Mouse (Mus musculus) intestine, embryonic 14.5 days (tissue): Measurements from ENCODE around the gene S100a6. TPM values are rescaled to one million over a fixed set of nuclear protein-coding genes. Genes with fewer than 3 reads are reported as not detected.
A peak's percentile ranks its signal among the peaks of the same experiment; 100 is the strongest.

Experiments
- ATAC-seq: fragments of 200-750 bp; cut with Nextera tagmentation; replicated peaks from 2 replicates; pipeline ENCODE4 v1.8.0; 2017; ENCODE audit warnings: low read depth, moderate number of reproducible peaks, moderate TSS enrichment, moderate library complexity; ENCODE audit not compliant: low FRiP score, low TSS enrichment
- DNase-seq: peaks from one replicate; pipeline ENCODE4 v3.0.0-alpha.2; 2018; ENCODE audit warnings: low spot score
- H3K27ac ChIP-seq: fragments of 300-500 bp; sonication (generic); 2 replicates; pipeline ENCODE4 v1.5.1; 2014; ENCODE audit warnings: low read depth, mild to moderate bottlenecking, control low read depth
- H3K27me3 ChIP-seq: fragments of 300-500 bp; sonication (generic); replicated peaks from 2 replicates; pipeline ENCODE4 v1.6.1; 2014; ENCODE audit warnings: low read length, control low read depth; ENCODE audit not compliant: control insufficient read depth, insufficient read depth
- H3K36me3 ChIP-seq: fragments of 300-500 bp; sonication (generic); 2 replicates; pipeline ENCODE4 v1.6.1; 2014; ENCODE audit warnings: low read length, control low read depth; ENCODE audit not compliant: control insufficient read depth, insufficient read depth
- H3K4me1 ChIP-seq: fragments of 300-500 bp; sonication (generic); replicated peaks from 2 replicates; pipeline ENCODE4 v1.6.1; 2014; ENCODE audit warnings: low read length, control low read depth, mixed read lengths; ENCODE audit not compliant: control insufficient read depth, insufficient read depth
- H3K4me2 ChIP-seq: fragments of 300-500 bp; sonication (generic); 2 replicates; pipeline ENCODE4 v1.6.1; 2014; ENCODE audit warnings: low read length
- H3K4me3 ChIP-seq: fragments of 300-500 bp; sonication (generic); 2 replicates; pipeline ENCODE4 v1.5.1; 2014; ENCODE audit warnings: low read depth, low read length, control low read depth, mixed read lengths
- H3K9ac ChIP-seq: fragments of 300-500 bp; sonication (generic); 2 replicates; pipeline ENCODE4 v1.6.1; 2014; ENCODE audit warnings: mild to moderate bottlenecking, low read length
- H3K9me3 ChIP-seq: fragments of 300-500 bp; sonication (generic); 2 replicates; pipeline ENCODE4 v1.6.1; 2016; ENCODE audit warnings: low read length, control low read depth; ENCODE audit not compliant: control insufficient read depth
- WGBS: fragments of 180-500 bp; shearing (Covaris S2); extraction: QIAGEN DNeasy Blood & Tissue Kit; methylation state at CpG from one replicate; pipeline ENCODE4 v1.1.7; 2014; 5-methylcytosine and 5-hydroxymethylcytosine counted together
- polyA plus RNA-seq: library from polyadenylated mRNA; unstranded; fragments of >200 nt; fragmentation: Nextera tagmentation; extraction: Ambion mirVana; gene quantifications from 2 replicates; pipeline ENCODE4 v1.2.1, GENCODE M21; 2014

Gene S100a6
- polyA plus RNA-seq, 1 experiment from 2014 or later = 401 TPM

DNA sequence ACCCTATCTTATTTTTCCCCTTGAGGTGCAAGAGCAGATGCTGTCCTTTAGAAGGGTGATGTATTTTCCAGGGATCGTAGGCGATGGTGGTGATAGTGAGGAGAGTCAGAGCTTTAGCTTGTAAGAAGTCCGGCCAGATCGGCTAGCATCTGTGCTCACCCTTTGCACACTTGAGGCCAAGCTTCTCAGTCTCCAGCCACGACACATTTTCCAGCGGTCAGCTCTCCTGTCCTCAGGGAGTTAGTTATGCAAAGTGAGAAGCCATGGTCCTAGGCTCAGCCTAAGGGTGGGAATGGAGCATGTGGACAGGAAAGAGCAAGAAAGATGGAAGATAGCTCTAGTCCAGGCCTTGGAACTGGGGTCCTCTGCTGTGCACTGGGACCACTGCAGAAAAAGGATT is 15.9 kb upstream of the S100a6 start:
- H3K9ac ChIP-seq = no peak overlapping the region
- H3K27ac ChIP-seq = no peak overlapping the region
- H3K9me3 ChIP-seq = no peaks in the 10 kb centered on the region
- no peaks in the 10 kb centered on the region for H3K36me3 ChIP-seq
- no peaks in the 10 kb centered on the region for H3K27me3 ChIP-seq
- ATAC-seq (no peak), DNase-seq (no peak)
- no peak overlapping the region for H3K4me3 ChIP-seq
- no peak overlapping the region for H3K4me2 ChIP-seq
- WGBS = 88% methylated on average over 6 of the region's 6 CpGs
- H3K4me1 ChIP-seq = no peaks in the 10 kb centered on the region

DNA sequence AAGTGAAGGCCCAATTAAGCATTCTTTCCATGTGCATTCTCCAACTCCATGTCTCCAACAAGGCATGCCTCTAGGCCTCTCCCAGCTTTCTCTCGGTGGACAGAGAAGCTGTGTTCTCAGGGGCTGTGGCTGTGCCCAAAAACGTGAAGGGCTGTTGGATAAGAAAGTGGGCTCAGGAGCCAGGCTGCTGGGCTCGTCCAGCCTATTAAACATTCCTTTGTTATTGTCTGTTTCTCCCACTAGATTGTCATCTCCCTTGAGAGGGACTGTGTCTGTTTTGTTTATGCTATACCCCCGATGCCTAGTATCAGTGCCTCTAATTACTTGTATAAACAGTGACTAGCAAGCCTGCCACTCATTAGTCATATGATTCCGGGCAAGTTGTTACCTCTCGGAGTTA is 14.9 kb upstream of the S100a6 start:
- Histone ChIP-seq H3K9ac (no peak overlapping the region), H3K4me1 (no peaks in the 10 kb centered on the region), H3K27ac (no peak overlapping the region), H3K4me3 (no peak overlapping the region), H3K9me3 (no peaks in the 10 kb centered on the region), H3K27me3 (no peaks in the 10 kb centered on the region), H3K36me3 (no peaks in the 10 kb centered on the region), H3K4me2 (no peak overlapping the region)
- ATAC-seq (no peak), DNase-seq (no peak)
- WGBS = 27% methylated on average over 6 of the region's 6 CpGs

DNA sequence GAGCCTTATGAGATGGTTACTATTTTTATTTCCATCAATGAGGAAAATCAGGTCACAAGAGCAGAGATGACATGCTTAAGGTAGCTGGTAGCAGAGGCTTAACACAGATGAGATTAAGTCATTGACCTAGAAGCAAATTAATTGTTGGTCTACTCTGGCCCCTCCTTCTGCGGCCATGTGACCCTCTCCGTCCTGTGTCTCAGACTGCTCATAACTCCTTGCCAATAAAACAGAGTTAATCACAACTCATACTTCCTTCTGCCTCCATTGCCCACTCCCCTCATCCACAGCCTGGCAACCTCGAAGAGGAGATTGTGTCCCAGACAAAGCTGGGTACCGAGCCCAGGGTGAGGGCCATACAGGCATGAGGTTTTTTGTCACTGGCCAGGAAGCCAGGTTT is 14.5 kb upstream of the S100a6 start:
- H3K36me3 ChIP-seq = no peaks in the 10 kb centered on the region
- no peaks in the 10 kb centered on the region for H3K27me3 ChIP-seq
- no peak overlapping the region for H3K9ac ChIP-seq
- 87% methylated on average over 4 of the region's 4 CpGs for WGBS
- no peaks in the 10 kb centered on the region for H3K4me1 ChIP-seq
- DNase-seq (no peak), ATAC-seq (no peak)
- no peak overlapping the region for H3K4me3 ChIP-seq
- H3K9me3 ChIP-seq = no peaks in the 10 kb centered on the region
- H3K27ac ChIP-seq = no peak overlapping the region
- H3K4me2 ChIP-seq = no peak overlapping the region

DNA sequence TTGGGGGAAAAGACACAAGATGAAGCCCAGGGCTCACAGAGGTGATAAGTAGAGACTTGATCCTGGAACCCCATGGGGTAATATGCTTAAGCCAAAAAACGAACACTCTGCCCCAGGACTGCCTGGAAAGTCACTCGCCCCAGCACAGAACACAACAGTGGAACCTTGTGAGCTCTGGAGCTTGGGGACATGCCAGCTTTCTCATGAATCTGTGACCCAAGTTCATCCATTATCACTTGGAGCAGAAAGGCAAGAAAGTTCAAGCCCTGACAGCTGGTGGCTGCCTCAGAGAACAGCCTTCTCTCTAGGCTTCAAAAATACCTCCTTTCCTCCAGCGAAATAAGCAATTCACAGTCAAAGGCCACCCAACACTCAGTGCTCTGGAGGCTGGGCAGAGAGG is 13.3 kb upstream of the S100a6 start:
- H3K4me1 ChIP-seq = peaks cover 5% of the 10 kb centered on the region
- no peak overlapping the region for H3K9ac ChIP-seq
- WGBS = 77% methylated on average over 3 of the region's 3 CpGs
- DNase-seq (no peak), ATAC-seq (no peak)
- no peak overlapping the region for H3K4me3 ChIP-seq
- no peak overlapping the region for H3K4me2 ChIP-seq
- H3K9me3 ChIP-seq = no peaks in the 10 kb centered on the region
- H3K36me3 ChIP-seq = no peaks in the 10 kb centered on the region
- H3K27me3 ChIP-seq = no peaks in the 10 kb centered on the region
- no peak overlapping the region for H3K27ac ChIP-seq

DNA sequence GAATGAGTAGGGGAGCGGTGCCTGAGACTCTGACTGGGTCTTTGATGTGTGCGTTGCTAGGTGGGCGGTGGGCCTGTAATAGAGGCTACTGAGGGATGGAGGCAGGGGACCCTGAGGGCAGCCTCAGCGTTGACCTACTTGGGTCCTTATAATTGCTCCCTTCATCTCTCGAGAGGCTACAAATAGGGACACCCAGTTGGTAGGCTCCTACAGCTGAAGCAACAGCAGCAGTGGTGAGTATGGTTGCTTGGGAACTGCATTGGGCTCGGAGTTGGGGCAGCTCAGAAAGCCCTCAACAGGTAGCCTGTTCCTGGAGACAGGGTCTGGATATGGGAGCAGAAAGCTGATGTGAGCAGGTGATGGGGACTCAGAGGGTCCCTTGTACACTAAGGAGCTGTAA is 12.6 kb upstream of the S100a6 start:
- no peaks in the 10 kb centered on the region for H3K27me3 ChIP-seq
- DNase-seq (no peak), ATAC-seq (no peak)
- H3K27ac ChIP-seq = no peak overlapping the region
- H3K9ac ChIP-seq = no peak overlapping the region
- no peak overlapping the region for H3K4me3 ChIP-seq
- peaks cover 11% of the 10 kb centered on the region for H3K4me1 ChIP-seq
- no peaks in the 10 kb centered on the region for H3K36me3 ChIP-seq
- no peak overlapping the region for H3K4me2 ChIP-seq
- 86% methylated on average over 6 of the region's 6 CpGs for WGBS
- H3K9me3 ChIP-seq = no peaks in the 10 kb centered on the region

DNA sequence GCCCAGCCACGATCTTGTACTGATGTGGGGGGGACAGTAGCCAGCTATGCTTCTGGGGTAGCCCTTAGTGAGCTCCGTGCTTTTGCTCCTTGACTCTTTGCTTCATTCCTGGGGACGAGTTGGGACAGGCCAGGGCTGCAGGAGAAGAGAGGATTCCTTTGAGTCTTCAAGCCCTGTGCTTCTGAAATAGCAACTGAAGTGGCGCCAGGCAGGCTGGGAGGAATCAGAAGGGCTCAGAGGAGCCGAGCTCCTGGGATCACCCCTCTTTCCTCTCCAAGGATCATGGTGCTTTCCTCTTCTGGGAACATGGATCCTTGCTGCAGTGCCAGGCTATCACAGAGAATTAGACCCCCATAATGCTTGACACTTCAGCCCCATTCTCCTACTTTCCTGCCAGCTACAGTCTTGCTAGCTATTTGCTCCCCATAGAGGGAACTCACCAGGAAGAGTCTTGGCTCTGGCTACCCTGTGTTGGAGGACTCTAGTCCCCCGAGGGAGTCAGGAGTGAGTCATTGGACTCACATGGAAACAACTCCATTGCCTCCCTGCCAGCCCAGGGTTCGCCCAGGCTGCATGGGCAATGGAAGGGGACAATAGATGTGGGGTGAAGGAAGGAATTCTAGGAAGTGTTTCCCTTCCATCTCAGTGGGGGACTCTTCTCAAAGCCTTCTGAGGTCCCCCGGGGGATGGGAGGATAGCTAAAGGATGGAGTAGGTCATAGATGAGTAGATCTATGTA is 12.1 kb upstream of the S100a6 start:
- no peak overlapping the region for H3K4me3 ChIP-seq
- peaks cover 16% of the 10 kb centered on the region for H3K4me1 ChIP-seq
- H3K36me3 ChIP-seq = no peaks in the 10 kb centered on the region
- ATAC-seq (no peak), DNase-seq (no peak)
- no peak overlapping the region for H3K4me2 ChIP-seq
- H3K27ac ChIP-seq = no peak overlapping the region
- no peaks in the 10 kb centered on the region for H3K9me3 ChIP-seq
- WGBS = 80% methylated on average over 8 of the region's 8 CpGs
- no peaks in the 10 kb centered on the region for H3K27me3 ChIP-seq
- no peak overlapping the region for H3K9ac ChIP-seq

DNA sequence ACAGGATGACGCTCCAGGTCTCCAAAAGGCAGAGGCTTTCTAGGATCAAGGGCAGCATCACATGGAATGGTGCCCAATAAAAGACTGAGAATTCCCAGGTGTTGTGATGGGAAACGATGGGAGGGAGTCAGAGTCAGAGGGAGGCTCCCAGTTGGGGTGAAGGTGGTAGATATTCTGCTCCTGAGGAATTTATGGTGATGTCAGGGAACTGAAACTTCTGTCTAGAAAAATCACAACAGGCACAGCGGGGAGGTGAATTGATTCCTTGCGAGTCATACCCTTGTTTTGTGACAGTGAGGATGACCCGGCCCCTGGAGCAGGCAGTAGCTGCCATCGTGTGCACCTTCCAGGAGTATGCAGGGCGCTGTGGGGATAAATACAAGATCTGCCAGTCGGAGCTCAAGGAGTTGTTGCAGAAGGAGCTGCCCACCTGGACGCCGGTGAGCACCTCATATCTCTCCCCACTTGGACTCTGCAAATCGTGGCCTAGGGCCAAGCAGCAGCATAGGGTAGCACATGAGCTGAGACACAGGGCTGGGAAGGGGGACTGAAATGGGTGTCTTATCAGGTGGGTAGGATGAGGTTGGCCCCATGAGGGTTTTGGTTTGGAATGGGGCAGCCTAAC is 11.1 kb upstream of the S100a6 start, which contains the start of gene Gm42674:
Gene Gm42674, plus strand, starts transcription at position 419 of the 625 bp plus-strand sequence.
- Histone ChIP-seq H3K36me3 (no peaks in the 10 kb centered on the region), H3K4me1 (peaks cover 23% of the 10 kb centered on the region), H3K9ac (no peak within 1 kb of the TSS), H3K27me3 (no peaks in the 10 kb centered on the region), H3K27ac (no peak within 1 kb of the TSS), H3K9me3 (no peaks in the 10 kb centered on the region), H3K4me3 (no peak within 1 kb of the TSS), H3K4me2 (no peak within 1 kb of the TSS)
- WGBS = 76% methylated on average over 11 of the region's 11 CpGs
- ATAC-seq (no peak), DNase-seq (no peak)

DNA sequence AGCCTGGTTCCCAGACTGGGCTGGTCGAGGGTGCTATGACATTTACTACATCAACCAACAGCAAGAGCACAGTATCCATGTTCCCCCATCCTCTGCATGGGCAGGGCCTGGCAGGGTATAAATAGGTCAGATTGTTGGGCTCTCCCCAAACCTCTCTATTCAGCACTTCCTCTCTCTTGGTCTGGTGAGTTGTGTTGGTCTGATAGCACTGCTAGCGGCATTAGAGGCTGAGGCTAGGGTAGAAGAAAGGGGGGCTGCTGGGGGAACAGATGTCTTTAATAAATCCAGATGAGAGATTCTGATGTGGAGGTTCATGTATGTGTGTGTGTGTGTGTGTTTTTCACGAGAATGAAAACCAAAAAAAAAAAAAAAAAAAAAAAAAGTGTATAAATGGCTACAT is 9.1 kb upstream of the S100a6 start, which contains the start of gene S100a4:
Gene S100a4, plus strand, starts transcription at position 149 of the 400 bp plus-strand sequence.
- WGBS = 43% methylated on average over 3 of the region's 3 CpGs
- no peak within 1 kb of the TSS for H3K4me3 ChIP-seq
- no peaks in the 10 kb centered on the region for H3K36me3 ChIP-seq
- DNase-seq (no peak), ATAC-seq (no peak)
- H3K4me2 ChIP-seq = no peak within 1 kb of the TSS
- H3K27ac ChIP-seq = peak within 1 kb of the TSS; percentile 44
- H3K27me3 ChIP-seq = no peaks in the 10 kb centered on the region
- H3K4me1 ChIP-seq = peaks cover 23% of the 10 kb centered on the region
- no peak within 1 kb of the TSS for H3K9ac ChIP-seq
- H3K9me3 ChIP-seq = no peaks in the 10 kb centered on the region

DNA sequence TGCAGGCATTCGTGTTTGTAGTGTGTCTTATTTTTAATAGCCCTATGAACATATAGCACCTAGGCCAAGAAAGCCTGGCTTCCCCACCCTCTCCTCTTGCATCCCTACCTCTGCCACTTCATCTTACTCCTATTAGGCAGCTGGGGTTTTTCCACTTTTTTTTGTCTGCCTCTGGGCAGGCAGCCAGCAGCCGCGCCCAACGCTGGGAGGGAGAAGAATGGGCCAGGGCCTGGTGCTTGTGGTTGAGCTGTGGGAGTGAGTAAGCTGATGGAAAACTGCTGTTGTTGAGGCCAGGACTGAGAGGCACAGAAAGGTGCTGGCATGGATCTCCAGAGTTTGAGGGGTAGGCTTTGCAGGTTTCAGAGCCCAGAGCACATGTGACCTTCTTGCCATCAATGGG is 8.3 kb upstream of the S100a6 start:
- Histone ChIP-seq H3K27ac (peak overlapping the region; percentile 44), H3K36me3 (no peaks in the 10 kb centered on the region), H3K4me2 (no peak overlapping the region), H3K27me3 (no peaks in the 10 kb centered on the region), H3K9me3 (no peaks in the 10 kb centered on the region), H3K9ac (no peak overlapping the region), H3K4me3 (no peak overlapping the region), H3K4me1 (peaks cover 23% of the 10 kb centered on the region)
- DNase-seq (peak; percentile 88), ATAC-seq (peak; percentile 73)
- 28% methylated on average over 4 of the region's 4 CpGs for WGBS
